Mouse (Mus musculus) right cerebral cortex, postnatal 14 days (tissue): ENCODE measurements at regions not wholly inside any gene's neighbourhood (a gene's known extent, or its start where the extent isn't known, plus 50 kb on each side); places are given as distances from the start of the nearest gene placed in this dataset.

Experiments used
- DNase-seq: peaks from one replicate; pipeline ENCODE4 v3.0.0; 2022

- DNase-seq = no peak
Measured at GRCm38 (mm10) chr9:13987486-13987885, 160.0 kb downstream of the Fam76b start.

GRCm38 (mm10) chr9:13988901-13989300 lies 161.4 kb downstream of the Fam76b start:
- peak; percentile 18 for DNase-seq

- DNase-seq = no peak
Measured at GRCm38 (mm10) chr9:13990960-13991359, 163.4 kb downstream of the Fam76b start.

GRCm38 (mm10) chr9:13992728-13993127 lies 165.2 kb downstream of the Fam76b start:
- DNase-seq = no peak

GRCm38 (mm10) chr9:13999358-13999757 lies 171.8 kb downstream of the Fam76b start:
- DNase-seq = no peak

GRCm38 (mm10) chr9:14001517-14001916 lies 174.0 kb downstream of the Fam76b start:
- peak; percentile 46 for DNase-seq

GRCm38 (mm10) chr9:14002236-14002635 lies 174.7 kb downstream of the Fam76b start:
- no peak for DNase-seq

- no peak for DNase-seq
Measured at GRCm38 (mm10) chr9:14003163-14003562, 175.6 kb downstream of the Fam76b start.

- DNase-seq = no peak
Measured at GRCm38 (mm10) chr9:14006233-14006984, 178.9 kb downstream of the Fam76b start.

GRCm38 (mm10) chr9:14009451-14009850 lies 181.9 kb downstream of the Fam76b start:
- DNase-seq = no peak

GRCm38 (mm10) chr9:14010261-14010949 lies 182.9 kb downstream of the Fam76b start:
- no peak for DNase-seq

- no peak for DNase-seq
Measured at GRCm38 (mm10) chr9:14024216-14024615, 196.7 kb downstream of the Fam76b start.

- no peak for DNase-seq
Measured at GRCm38 (mm10) chr9:14024701-14025100, 197.2 kb downstream of the Fam76b start.

GRCm38 (mm10) chr9:14028056-14028455 lies 200.5 kb downstream of the Fam76b start:
- DNase-seq = no peak

GRCm38 (mm10) chr9:14031358-14032047 lies 204.0 kb downstream of the Fam76b start:
- no peak for DNase-seq

- no peak for DNase-seq
Measured at GRCm38 (mm10) chr9:14032048-14032362, 204.5 kb downstream of the Fam76b start.

GRCm38 (mm10) chr9:14035526-14035925 lies 208.0 kb downstream of the Fam76b start:
- DNase-seq = no peak

- DNase-seq = no peak
Measured at GRCm38 (mm10) chr9:14041900-14042435, 214.5 kb downstream of the Fam76b start.

GRCm38 (mm10) chr9:14048224-14048623 lies 220.7 kb downstream of the Fam76b start:
- no peak for DNase-seq

GRCm38 (mm10) chr9:14053704-14054103 lies 221.2 kb upstream of the Sesn3 start:
- DNase-seq = no peak

GRCm38 (mm10) chr9:14056410-14057172 lies 218.3 kb upstream of the Sesn3 start:
- DNase-seq = no peak

GRCm38 (mm10) chr9:14058592-14059227 lies 216.2 kb upstream of the Sesn3 start:
- DNase-seq = no peak
